Mouse (Mus musculus) limb, embryonic 10.5 days (tissue): ENCODE measurements around the gene Gm6588. TPM values are rescaled to one million over a fixed set of nuclear protein-coding genes. Genes with fewer than 3 reads are reported as not detected.

Source experiments
- polyA plus RNA-seq: library from polyadenylated mRNA; unstranded; fragments of >200 nt; fragmentation: Nextera tagmentation; extraction: Ambion mirVana; gene quantifications from 2 replicates; pipeline ENCODE4 v1.2.1, GENCODE M21; 2016

Gm6588 gene
- polyA plus RNA-seq, 1 experiment from 2014 or later = not detected

Other genes with a start within 250 kb of the Gm6588 start
- gene Cryba4, start 196.9 kb upstream of the Gm6588 start, polyA plus RNA-seq = 0.34 and 0.46 TPM in 2 replicates
- gene Crybb1, start 193.6 kb upstream of the Gm6588 start, polyA plus RNA-seq = not detected in 2 replicates
- 37.5 and 38.0 TPM in 2 replicates for gene Tpst2, start 172.7 kb upstream of the Gm6588 start, polyA plus RNA-seq
- gene Tfip11, start 123.1 kb upstream of the Gm6588 start, polyA plus RNA-seq = 43.5 and 44.4 TPM in 2 replicates
- gene Srrd, start 106.4 kb upstream of the Gm6588 start, polyA plus RNA-seq = 56.2 and 59.2 TPM in 2 replicates
- gene Hps4, start 106.3 kb upstream of the Gm6588 start, polyA plus RNA-seq = 38.9 and 39.1 TPM in 2 replicates
- gene Gm6583, start 93.4 kb upstream of the Gm6588 start, polyA plus RNA-seq = 0.14 and 0.25 TPM in 2 replicates
- 22.0 and 23.6 TPM in 2 replicates for gene Asphd2, start 54.6 kb upstream of the Gm6588 start, polyA plus RNA-seq
- 0.09 and 0.16 TPM in 2 replicates for gene Sez6l, start 127.8 kb downstream of the Gm6588 start, polyA plus RNA-seq